29 mouse cellular contexts compared by ENCODE assay signal in genomic region chr2:6337436-6337835, GRCm38 (mm10). TPM values are rescaled to one million over a fixed set of nuclear protein-coding genes. Genes with fewer than 3 reads are reported as not detected.
DNase-seq lines count a peak whose midpoint lies in the region; ATAC-seq and TF ChIP-seq lines count a peak whose summit lies in the region.
"Had no signal": no experiment of that assay in that cellular context is flagged by ENCODE, and none has a peak within 500 bp of the region (broad histone marks: within the 10 kb centered on the region; RNA-seq: fewer than 3 reads in every experiment).

No protein-coding gene starts in this region.

- H3K9ac ChIP-seq in liver, adult 2 months (ENCODE audit: low read depth, low read length), result no peak overlapping the region
- H3K9ac ChIP-seq in liver, embryonic 12.5 days, result no peak overlapping the region
- no peak overlapping the region for H3K9ac ChIP-seq in stomach, postnatal 0 days (ENCODE audit: low read length)
- H3K9ac ChIP-seq in kidney, embryonic 15.5 days, result no peak overlapping the region
- H3K9ac ChIP-seq: embryonic facial prominence, embryonic 13.5 days; forebrain, postnatal 0 days; heart, embryonic 13.5 days; hindbrain, embryonic 15.5 days; midbrain, embryonic 12.5 days; stomach, embryonic 15.5 days had no signal

- H3K4me1 ChIP-seq in liver, adult 2 months (ENCODE audit: control insufficient read depth, insufficient read depth, low read length), result peaks cover 29% of the 10 kb centered on the region
- H3K4me1 ChIP-seq in liver, embryonic 12.5 days, result peaks cover 64% of the 10 kb centered on the region
- H3K4me1 ChIP-seq in stomach, postnatal 0 days (replicated peaks; ENCODE audit: control insufficient read depth, insufficient read depth), result no peaks in the 10 kb centered on the region
- H3K4me1 ChIP-seq in kidney, embryonic 15.5 days, result peaks cover 34% of the 10 kb centered on the region
- H3K4me1 ChIP-seq: hindbrain, embryonic 15.5 days had no signal

- H3K4me3 ChIP-seq in liver, adult 2 months (ENCODE audit: insufficient read depth, low read depth, low read length), result no peak overlapping the region
- no peak overlapping the region for H3K4me3 ChIP-seq in liver, embryonic 12.5 days
- no peak overlapping the region for H3K4me3 ChIP-seq in stomach, postnatal 0 days (ENCODE audit: low read depth, low read length)
- H3K4me3 ChIP-seq in kidney, embryonic 15.5 days (replicated peaks), result no peak overlapping the region
- H3K4me3 ChIP-seq: embryonic facial prominence, embryonic 13.5 days; forebrain, embryonic 10.5 days; heart, embryonic 13.5 days; hindbrain, embryonic 10.5 days; hindbrain, embryonic 15.5 days; midbrain, embryonic 12.5 days; myocyte; stomach, embryonic 15.5 days had no signal

- H3K9me3 ChIP-seq in liver, embryonic 12.5 days (replicated peaks), result no peaks in the 10 kb centered on the region
- H3K9me3 ChIP-seq in stomach, postnatal 0 days (ENCODE audit: control insufficient read depth, low read length), result no peaks in the 10 kb centered on the region
- no peaks in the 10 kb centered on the region for H3K9me3 ChIP-seq in kidney, embryonic 15.5 days (replicated peaks)
- H3K9me3 ChIP-seq: embryonic facial prominence, embryonic 13.5 days; forebrain, embryonic 10.5 days; G1E; heart, embryonic 13.5 days; hindbrain, embryonic 10.5 days; hindbrain, embryonic 15.5 days; megakaryocyte, embryonic 14.5 days; midbrain, embryonic 12.5 days; stomach, embryonic 15.5 days had no signal

- H3K36me3 ChIP-seq in liver, adult 2 months (ENCODE audit: control insufficient read depth, insufficient read depth, low read length), result no peaks in the 10 kb centered on the region
- peaks cover 13% of the 10 kb centered on the region for H3K36me3 ChIP-seq in liver, embryonic 12.5 days
- no peaks in the 10 kb centered on the region for H3K36me3 ChIP-seq in splenic B cell, adult 2 months (ENCODE audit: control insufficient read depth, insufficient read depth, low read length, poor library complexity, severe bottlenecking)
- H3K36me3 ChIP-seq in stomach, postnatal 0 days (ENCODE audit: control insufficient read depth, insufficient read depth, low read length), result no peaks in the 10 kb centered on the region; the same call in 1 of the 2 replicates
- H3K36me3 ChIP-seq in kidney, embryonic 15.5 days, result peaks cover 3% of the 10 kb centered on the region; the same call in 1 of the 2 replicates
- H3K36me3 ChIP-seq: embryonic facial prominence, embryonic 13.5 days; heart, embryonic 13.5 days; hindbrain, embryonic 15.5 days; stomach, embryonic 15.5 days had no signal

- peak; percentile 48 for DNase-seq in liver, adult 2 months (ENCODE audit: extremely low read depth, low read depth, low spot score)
- DNase-seq in thymus, postnatal 4 days, result peak; percentile 38
- DNase-seq in thymus, postnatal 36 days, result no peak
- peak; percentile 74 for DNase-seq in splenic B cell, adult 2 months (ENCODE audit: low read depth, low spot score)
- DNase-seq in stomach, postnatal 0 days (ENCODE audit: low spot score), result no peak
- DNase-seq: adrenal gland, postnatal 25 days; cerebellum, adult 18-20 months; cerebellum, postnatal 10 days; forebrain, postnatal 0 days; gastrocnemius, postnatal 10 days; kidney, adult 8-10 months; kidney, postnatal 10 days; liver; right cerebral cortex, postnatal 25 days; spleen, adult 18-20 months had no signal

- H3K4me2 ChIP-seq in liver, embryonic 12.5 days, result no peak overlapping the region
- no peak overlapping the region for H3K4me2 ChIP-seq in stomach, postnatal 0 days (replicated peaks; ENCODE audit: low read depth)
- no peak overlapping the region for H3K4me2 ChIP-seq in kidney, embryonic 15.5 days
- H3K4me2 ChIP-seq: embryonic facial prominence, embryonic 13.5 days; heart, embryonic 13.5 days; hindbrain, embryonic 15.5 days; midbrain, embryonic 12.5 days; stomach, embryonic 15.5 days had no signal

- no peak for TF ChIP-seq EP300 in stomach, postnatal 0 days (optimal IDR thresholded peaks at IDR 0.05)

- no peaks in the 10 kb centered on the region for H3K27me3 ChIP-seq in liver, adult 2 months (ENCODE audit: control insufficient read depth, insufficient read depth, low read length)
- H3K27me3 ChIP-seq in liver, embryonic 12.5 days (replicated peaks), result no peaks in the 10 kb centered on the region
- H3K27me3 ChIP-seq in splenic B cell, adult 2 months (ENCODE audit: control insufficient read depth, insufficient read depth, low read length, poor library complexity, severe bottlenecking), result no peaks in the 10 kb centered on the region
- no peaks in the 10 kb centered on the region for H3K27me3 ChIP-seq in stomach, postnatal 0 days (ENCODE audit: control insufficient read depth, insufficient read depth, low read length)
- H3K27me3 ChIP-seq in kidney, embryonic 15.5 days, result no peaks in the 10 kb centered on the region
- H3K27me3 ChIP-seq: embryonic facial prominence, embryonic 13.5 days; heart, embryonic 13.5 days; hindbrain, embryonic 15.5 days; megakaryocyte, embryonic 14.5 days; midbrain, embryonic 12.5 days; stomach, embryonic 15.5 days had no signal

- H3K27ac ChIP-seq in liver, adult 2 months (replicated peaks; ENCODE audit: insufficient read depth, low read depth, low read length), result peak overlapping the region; percentile 34; the same call in 1 of the 2 replicates
- H3K27ac ChIP-seq in liver, embryonic 12.5 days, result no peak overlapping the region
- no peak overlapping the region for H3K27ac ChIP-seq in stomach, postnatal 0 days (replicated peaks)
- no peak overlapping the region for H3K27ac ChIP-seq in kidney, embryonic 15.5 days
- H3K27ac ChIP-seq: embryonic facial prominence, embryonic 13.5 days; forebrain, embryonic 10.5 days; heart, embryonic 13.5 days; hindbrain, embryonic 10.5 days; hindbrain, embryonic 15.5 days; midbrain, embryonic 12.5 days; stomach, embryonic 15.5 days had no signal

- peaks cover 31% of the 10 kb centered on the region for H3K79me2 ChIP-seq in liver, adult 2 months (ENCODE audit: control insufficient read depth, insufficient read depth, low read length)

- ATAC-seq in liver, embryonic 12.5 days, result no peak
- ATAC-seq in hematopoietic stem cell, adult 5-6 weeks (replicated peaks in 1 of 2; ENCODE audit: insufficient read depth in 1 of 2, low FRiP score in 2 of 2, low TSS enrichment in 1 of 2, low read depth in 1 of 2, poor library complexity in 2 of 2, severe bottlenecking in 2 of 2), result 0 out of 4 replicates have a peak, but pooled peaks have one; percentile 40 to 41
- ATAC-seq in stomach, postnatal 0 days (ENCODE audit: low FRiP score, low TSS enrichment), result no peak
- ATAC-seq in kidney, embryonic 15.5 days (replicated peaks; ENCODE audit: low FRiP score), result no peak
- ATAC-seq: forebrain, postnatal 0 days; intestine, embryonic 16.5 days had no signal

- TF ChIP-seq POLR2A in liver, adult 2 months (IDR thresholded peaks at IDR 0.05; ENCODE audit: extremely low read depth, insufficient read depth, low read length), result no peak

- TF ChIP-seq CTCF in liver, adult 2 months (IDR thresholded peaks at IDR 0.05; ENCODE audit: low read depth, low read length), result no peak
- TF ChIP-seq CTCF in stomach, postnatal 0 days (IDR thresholded peaks at IDR 0.05; ENCODE audit: low read depth), result no peak

- WGBS in liver, adult 2 months, result 16% methylated on average over 2 of the region's 2 CpGs
- 68% methylated on average over 2 of the region's 2 CpGs for WGBS in liver, embryonic 12.5 days (ENCODE audit: insufficient replicate concordance)
- WGBS in stomach, postnatal 0 days, result 66% methylated on average over 2 of the region's 2 CpGs
- 77% methylated on average over 2 of the region's 2 CpGs for WGBS in kidney, embryonic 15.5 days

RNA-seq across cellular contexts. Expression of gene Usp6nl, which starts 15.0 kb away (rescaled TPM):
- total RNA-seq in liver, adult 2 months (2014; rRNA removed), result 7.6 and 7.7 TPM in 2 replicates
- polyA plus RNA-seq in liver, adult 2 months (2012; rRNA removed), result 7.6 and 7.9 TPM in 2 replicates
- 7.7 and 7.9 TPM in 2 replicates for polyA plus RNA-seq in liver, embryonic 12.5 days (2016; fragmentation: Nextera tagmentation; extraction: Ambion mirVana)
- total RNA-seq in hematopoietic stem cell, adult 5-6 weeks (2017), result 29.1 and 34.9 TPM in 2 replicates
- polyA plus RNA-seq in stomach, postnatal 0 days (2015; fragmentation: Nextera tagmentation; extraction: Ambion mirVana), result 7.4 and 8.9 TPM in 2 replicates
- polyA plus RNA-seq in kidney, embryonic 15.5 days (2015; fragmentation: Nextera tagmentation; extraction: Ambion mirVana), result 9.4 TPM in 2 replicates

Comparison
In these comparisons a context has a peak if more than half of its experiments do, and no peak if none do; other contexts are left out.
1. DNase-seq: peak in liver, adult 2 months (single experiment), thymus, postnatal 4 days (single experiment) and splenic B cell, adult 2 months (single experiment); none in thymus, postnatal 36 days (0 of 2) and stomach, postnatal 0 days (single experiment).
2. ATAC-seq: peak in hematopoietic stem cell, adult 5-6 weeks (2 of 2); none in liver, embryonic 12.5 days (single experiment), stomach, postnatal 0 days (single experiment) and kidney, embryonic 15.5 days (single experiment).